Mouse (Mus musculus) naive thymus-derived CD4-positive, alpha-beta T cell, adult 2 months (primary cell): ENCODE results near the gene Ddx5.
"Not testable (repeated sequence)": the region's sequence is repeated elsewhere in the genome, so short reads cannot be mapped to it uniquely, and the experiment has no call there.

ENCODE experiments used
- DNase-seq: peaks from one replicate; pipeline ENCODE4 v3.0.0-alpha.2; 2011; ENCODE audit warnings: low read depth

The Ddx5 gene

DNA sequence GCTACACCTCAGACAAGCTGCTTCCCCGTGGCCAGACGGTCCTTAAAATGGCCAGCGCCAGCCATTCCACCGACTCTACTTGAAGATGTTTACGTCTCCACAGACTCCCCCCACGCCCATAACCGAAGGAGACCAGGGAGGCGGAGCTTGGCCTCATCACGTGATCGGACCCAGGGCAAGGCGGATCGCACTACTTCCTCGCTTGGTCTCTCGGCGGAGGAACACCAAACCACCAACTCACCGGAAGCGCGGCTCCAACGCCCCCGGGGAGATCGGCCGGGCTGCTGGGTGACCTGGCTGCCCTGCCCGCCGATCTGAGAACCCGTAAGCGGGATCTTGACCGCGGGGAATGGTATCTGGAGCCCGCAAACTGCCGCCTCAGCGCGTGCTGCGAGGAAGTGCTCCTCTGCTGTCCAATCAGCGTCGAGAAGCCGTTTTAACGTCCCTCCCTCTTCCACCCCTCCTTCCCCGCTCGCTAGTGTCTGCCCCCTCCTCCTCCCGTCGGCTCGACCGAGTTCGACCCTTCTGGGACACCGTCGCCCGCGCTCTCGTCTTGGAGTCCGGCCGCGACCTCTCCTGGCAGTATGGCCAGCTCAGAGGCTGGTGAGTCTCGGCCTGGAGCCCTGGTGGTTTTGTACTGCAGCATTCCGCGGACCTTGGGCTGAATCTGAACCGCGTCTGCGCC lies at the start of gene Ddx5, which contains the start of gene Cep95:
Gene Ddx5, minus strand, starts transcription at position 411 of the 685 bp plus-strand sequence.
Gene Cep95, plus strand, starts transcription at position 478 of the 685 bp plus-strand sequence.
- DNase-seq, result peak; percentile 100

DNA sequence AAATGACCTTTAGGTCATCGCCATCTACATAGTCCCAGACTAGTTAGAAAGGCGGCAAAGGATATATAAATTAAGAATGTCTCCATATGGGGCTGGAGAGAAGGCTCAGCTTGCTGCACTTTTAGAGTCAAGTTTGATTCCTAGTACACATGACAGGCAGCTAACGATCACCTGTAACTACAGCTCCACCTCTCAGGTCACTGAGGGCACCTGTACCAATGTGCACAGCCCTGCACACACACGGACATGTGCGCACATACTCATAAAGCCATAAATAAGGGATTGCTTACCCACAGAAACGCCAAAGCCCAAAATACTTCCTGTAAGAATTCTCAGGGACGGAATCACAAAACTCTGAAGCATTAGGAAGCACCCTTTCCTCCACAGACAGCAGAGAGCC lies 39.1 kb upstream of the Ddx5 start:
- DNase-seq, result no peak

DNA sequence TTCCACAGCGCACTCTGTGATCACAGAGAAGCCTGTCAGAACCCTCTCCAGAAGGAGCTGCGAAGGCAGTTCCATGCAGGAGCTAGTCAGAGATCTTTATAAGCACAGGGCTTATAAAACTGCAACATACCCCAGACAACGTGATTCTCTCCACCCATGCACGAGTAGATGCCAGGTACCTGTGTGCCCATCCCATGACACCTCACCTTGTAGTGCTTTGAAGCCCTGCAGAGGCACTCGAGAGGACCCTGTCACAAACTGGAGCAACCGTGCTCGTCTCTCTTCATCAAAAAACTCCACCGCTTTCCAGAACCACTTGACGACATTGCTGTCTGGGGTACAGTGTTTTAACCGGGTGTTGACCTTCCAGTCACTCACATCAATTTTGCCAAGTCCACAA lies 35.4 kb upstream of the Ddx5 start:
- DNase-seq, result no peak

DNA sequence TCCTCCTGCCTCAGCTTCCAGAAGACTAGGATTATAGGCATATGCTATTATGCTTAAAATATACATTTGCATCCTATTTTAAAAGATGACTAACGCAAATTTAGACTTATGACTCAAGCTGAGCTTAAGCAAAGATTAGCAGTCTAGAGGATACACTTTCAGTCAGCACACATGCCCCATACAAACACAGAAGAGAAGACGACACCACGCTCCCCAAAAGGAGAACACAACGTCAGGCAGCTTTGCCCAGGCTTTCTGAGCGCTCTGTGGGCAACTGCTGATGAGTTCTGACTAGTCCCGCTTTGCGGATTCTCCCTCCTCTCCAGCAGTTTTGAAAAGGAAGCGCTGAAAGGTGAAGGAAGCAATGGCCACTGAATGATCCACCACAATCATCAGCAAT lies 34.8 kb upstream of the Ddx5 start:
- no peak for DNase-seq

DNA sequence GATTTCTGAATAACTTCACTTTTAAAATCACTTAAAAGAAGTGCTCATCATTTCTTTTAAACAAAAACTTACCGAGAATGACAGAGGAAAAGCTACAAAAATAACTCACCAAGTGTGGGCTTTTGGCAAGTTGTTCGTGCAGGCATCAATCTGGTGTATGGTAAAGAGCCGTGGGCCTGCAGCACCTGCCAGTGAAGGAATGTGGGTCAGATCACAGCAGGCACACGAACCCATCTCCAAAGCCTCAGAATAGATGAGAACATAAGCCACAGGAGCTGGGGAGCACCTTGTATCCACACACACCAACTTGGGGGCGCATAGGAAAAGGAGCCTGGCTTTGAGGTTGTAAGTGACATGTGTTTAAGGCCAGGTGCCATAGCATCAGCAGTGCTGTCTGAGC lies 33.9 kb upstream of the Ddx5 start:
- no peak for DNase-seq

DNA sequence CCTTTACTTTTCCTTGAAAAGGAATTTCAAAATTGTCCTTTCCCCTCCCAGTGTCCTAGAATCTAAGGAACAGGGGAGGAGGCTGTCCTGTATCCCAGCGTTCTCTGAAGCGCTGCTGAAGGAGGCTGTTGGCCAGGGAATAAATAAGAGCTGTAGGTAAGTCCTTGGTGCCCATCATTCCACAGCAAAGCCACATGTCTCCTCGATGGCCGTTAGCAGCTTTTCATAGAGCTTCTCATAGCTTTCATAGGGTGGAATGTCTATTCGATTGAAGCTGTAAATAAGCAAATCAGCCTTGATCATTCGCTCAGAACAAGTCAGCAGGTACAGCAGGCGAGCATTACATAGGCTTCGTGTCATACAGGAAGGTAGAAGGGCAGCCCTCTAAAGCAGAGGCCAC lies 33.5 kb upstream of the Ddx5 start:
- DNase-seq, result no peak

DNA sequence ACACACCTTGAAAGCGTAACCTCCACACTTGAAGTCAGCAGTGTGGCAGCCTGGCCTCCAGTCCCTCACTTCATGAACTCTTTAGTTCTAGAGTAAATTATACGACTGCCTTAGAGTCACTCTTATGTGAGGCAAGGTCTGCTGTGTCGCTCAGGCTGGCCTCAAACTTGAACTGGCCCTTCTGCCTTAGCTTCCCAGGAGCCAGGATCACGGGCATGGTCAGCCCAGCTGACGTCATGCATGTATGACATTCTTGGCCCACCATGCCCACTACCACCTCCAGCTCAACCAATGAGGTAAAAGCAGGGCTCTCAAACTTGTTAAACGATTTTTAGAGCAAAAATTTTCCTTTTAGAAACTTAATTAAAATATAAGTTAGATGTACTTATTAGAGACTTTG lies 32.4 kb upstream of the Ddx5 start:
- DNase-seq, result no peak

DNA sequence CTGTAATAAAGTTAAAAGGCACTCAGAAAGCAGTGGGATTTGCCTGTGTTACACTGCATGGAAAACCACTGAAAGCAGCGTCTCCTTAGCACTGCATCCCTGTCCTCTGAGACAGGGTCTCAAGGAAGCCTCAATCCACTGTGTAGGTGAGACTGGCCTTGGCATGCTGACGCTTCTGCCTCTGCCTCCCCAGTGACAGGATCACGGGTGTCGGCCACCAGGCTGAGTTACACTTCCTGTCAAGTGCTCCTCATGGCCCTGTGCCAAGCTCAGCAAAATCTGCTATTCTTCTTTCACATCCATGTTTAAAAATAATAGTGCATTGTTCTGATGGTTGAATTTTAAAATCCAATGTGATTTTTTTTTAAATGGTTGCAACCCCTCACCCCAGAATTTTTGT lies 32.0 kb upstream of the Ddx5 start:
- peak; percentile 58 for DNase-seq

DNA sequence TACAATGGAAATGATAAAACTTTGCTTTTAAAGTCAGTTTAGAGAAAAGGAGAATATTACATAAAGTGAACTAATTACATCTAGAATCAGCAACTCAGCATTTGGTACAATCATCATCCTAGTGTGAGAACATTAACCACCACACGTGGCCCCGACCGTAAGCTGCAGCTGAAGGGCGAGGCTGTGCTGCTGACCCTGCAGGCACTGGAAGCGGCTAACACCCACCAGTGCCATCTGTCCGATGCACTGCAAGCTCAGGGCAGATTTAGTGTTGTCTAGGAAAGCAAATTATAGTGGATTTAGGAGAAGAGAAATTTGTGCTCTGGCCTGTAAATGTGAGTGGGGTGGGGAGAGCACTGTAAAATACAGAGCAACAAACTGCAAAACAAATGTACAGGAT lies 31.3 kb upstream of the Ddx5 start:
- DNase-seq, result no peak

DNA sequence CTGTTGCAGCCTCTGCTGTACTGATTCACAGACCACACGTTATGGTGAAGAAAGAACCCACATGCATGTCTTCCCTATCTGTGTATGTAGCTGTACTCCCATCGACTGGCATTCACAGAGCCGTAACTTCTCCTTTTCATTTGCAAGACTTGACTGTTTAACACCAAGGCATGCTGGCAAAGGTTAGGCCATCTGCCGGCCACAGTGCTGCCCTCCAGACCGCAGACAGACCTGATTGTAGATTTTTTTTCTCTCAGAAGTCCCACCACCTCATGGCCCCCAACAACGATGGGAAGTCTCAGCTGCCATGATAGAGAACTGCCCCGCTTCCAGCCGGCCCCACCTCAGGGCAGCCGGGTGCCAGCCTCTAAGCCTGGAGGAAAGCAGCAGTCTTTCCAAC lies 30.6 kb upstream of the Ddx5 start:
- no peak for DNase-seq

DNA sequence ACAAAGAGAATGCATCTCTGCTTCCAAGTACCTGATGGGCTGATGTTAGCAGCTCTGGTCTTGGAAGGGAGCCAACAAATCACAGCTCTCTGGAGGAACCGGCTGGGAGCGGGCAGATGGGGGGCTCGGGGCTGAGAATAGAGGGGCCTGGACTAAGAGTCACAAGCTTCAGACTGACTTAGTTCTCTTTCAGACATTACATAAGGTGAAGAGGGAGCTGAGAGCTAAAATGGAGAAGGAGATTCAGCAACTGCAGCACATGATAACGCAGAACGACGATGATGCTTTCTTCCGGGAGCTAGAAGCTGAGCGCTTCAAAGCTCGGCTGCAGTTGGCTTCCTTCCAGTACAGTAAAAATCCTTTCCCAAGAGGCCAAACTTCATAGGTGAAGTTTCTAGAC lies 29.4 kb upstream of the Ddx5 start:
- DNase-seq, result no peak

DNA sequence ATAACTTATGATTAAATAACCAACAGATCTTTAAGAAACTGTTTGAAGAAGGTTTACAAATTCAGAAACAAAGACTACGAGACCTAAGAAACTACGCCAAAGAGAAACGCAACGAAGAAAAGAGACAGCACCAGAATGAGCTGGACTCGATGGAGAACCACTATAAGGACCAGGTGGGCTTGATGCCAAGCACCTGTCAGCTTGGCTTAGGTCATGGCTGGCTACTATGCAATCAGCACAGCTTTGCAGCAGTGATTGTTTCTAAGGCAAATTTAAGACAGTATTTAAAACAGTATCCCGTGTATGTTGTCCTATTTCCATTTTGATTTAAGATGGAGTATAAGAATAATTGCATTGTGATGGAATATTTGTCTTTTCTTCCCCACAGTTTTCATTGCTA lies 28.8 kb upstream of the Ddx5 start:
- no peak for DNase-seq

DNA sequence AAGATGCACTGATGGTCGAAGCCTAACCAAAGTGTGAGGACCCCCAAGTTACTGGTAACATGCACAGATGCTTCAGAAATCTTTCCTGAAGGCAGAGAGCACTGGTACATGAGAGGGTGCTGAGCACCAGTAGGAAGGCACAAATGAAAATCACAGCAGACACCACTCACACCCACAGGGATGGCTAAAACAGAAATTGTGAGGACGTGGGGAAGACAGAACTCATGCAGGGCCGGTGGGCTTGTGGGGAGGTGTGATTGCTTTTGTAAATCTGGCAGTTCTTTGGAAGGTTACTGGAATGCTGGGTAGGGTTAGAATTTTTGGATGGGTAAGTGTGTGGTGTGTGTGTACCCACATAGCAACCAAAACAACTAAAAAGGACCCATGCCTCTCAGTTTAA lies 28.2 kb upstream of the Ddx5 start:
- DNase-seq, result no peak

DNA sequence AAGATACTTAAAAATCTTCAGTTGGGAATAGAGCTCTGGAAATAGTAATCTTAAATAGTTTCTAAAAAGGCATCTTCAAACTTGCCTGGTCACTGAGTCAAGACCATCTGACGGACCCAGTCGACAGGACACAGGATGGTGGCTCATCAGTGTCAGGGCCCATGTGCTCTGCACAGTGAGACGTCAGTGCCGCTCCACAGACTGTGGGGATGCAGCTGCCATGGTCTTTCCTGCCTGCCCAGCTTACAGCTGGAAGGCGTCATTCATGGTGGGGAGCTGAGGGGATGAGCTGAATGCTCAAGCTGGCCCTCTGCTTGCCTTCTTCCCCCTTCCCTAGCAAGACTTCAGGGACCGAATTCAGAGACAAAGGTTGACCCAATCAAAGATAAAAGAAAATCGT lies 27.3 kb upstream of the Ddx5 start:
- no peak for DNase-seq

DNA sequence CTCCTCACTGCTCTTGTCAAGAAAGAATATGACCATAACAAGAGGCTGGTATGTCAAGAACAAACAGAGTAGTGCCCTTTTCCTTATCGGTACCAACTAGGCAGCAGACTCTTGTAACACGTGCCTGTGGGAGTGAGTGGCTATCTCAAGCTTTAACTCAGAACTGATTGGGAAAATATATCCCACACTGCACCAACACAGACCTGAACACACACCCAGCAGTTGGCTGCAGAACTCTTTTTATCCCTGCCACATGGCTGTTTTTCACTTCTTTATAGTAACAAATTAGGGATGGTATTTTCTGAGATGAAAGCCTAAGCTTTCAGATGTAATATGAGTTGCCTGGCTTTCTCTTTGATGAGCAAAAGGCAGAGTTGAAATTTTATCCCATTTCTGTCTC lies 26.8 kb upstream of the Ddx5 start:
- DNase-seq, result no peak

DNA sequence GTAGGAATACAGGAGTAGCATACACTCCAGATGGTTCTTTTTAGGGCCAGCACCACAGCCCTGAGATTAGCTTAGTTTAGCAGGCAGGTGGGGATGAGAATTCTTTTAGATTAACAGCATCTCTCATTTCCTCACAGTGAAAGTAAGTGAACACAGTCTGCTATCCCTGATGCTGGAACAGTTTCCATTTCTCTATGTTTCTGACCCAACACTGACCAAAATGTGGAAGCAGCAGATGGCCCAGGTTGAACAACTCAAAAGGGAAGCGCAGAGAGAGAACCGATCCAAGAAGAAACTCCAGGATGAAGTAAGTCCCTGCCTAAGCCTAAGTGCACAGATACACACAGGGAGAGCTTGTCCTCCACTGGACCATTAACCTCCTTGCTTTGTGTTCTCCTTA lies 26.3 kb upstream of the Ddx5 start:
- DNase-seq, result no peak

DNA sequence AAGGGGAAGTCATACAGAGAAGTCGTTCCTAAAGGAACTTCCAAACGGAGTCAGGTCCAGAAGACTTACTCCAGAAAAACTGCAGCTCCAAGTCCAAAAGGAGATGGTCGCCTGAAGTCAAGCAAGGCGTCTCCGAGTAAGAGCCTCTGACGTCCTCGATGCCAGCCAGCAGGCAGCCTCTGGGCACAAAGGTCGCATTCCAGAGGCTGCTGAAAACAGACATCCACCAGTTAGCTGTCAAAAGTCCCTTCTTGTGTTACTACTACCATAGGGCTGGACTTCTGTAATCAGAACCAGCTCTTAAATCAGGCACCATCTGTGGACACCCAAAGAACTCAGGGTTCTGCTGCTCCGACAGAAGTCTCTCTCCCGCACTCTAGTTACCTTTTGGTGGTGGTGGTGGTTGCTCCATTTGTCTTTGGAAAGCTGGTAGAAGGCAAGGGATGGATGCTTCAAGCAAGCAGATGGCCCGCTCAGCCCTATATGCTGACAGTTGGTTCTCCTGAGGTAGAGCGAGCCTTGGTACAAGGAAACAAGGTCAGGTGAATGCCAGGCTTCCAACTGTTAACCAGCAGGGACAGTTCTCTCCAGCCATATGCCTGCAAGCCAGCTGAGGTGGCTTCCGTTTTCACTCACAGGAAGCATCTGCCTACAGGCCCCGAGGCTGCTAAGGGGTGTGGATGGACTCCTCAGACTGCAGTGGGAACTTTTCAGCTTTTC lies 25.8 kb upstream of the Ddx5 start:
- DNase-seq, result no peak

DNA sequence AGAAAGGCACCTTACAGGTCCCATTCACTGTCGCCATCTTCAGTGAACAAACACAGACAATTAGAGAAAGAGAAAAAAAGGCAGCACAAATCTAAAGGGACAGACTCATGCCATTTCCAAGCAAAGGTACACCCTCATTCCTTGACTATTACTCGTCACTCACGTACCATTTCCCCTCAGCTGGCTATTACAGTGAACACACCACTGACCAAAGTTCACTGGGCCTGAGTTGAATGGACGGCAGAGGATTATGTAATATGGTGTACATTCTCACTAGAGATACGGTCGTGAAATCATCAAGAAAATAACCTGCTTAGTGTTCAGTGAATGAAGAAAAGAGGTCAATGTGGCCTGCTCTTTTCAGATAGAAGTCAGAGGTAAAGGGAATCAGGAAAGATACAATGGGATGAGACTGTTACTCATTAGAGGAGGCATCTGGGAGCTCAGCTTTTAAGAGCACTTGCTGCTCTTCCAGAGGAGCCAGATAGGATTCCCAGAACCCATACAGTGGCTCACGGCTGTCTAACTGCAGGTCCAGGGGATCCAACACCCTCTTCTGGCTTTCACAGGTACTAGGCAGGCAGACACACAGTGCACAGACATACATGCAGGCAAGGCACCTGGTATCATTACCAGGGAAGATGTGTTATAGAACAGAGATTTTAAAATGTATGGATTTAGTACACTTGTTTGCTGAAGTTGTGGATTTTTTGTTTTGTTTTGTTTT lies 23.6 kb upstream of the Ddx5 start:
- no peak for DNase-seq

DNA sequence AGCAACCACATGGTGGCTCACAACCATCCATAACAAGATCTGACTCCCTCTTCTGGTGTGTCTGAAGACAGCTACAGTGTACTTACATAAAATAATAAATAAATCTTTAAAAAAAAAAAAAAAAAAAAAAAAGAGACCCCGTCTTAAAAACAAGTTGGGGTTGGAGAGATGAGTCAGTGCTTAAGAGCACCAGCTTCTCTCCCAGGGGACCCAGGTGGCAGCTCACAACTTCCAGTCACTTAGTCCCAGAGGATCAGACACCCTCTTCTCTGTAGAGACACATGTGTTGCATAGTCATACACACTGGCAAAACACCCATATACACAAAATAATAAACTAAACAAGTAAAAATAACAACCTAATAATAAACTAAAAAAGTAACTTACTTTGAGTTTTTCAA lies 18.5 kb upstream of the Ddx5 start:
- not testable (repeated sequence) for DNase-seq

DNA sequence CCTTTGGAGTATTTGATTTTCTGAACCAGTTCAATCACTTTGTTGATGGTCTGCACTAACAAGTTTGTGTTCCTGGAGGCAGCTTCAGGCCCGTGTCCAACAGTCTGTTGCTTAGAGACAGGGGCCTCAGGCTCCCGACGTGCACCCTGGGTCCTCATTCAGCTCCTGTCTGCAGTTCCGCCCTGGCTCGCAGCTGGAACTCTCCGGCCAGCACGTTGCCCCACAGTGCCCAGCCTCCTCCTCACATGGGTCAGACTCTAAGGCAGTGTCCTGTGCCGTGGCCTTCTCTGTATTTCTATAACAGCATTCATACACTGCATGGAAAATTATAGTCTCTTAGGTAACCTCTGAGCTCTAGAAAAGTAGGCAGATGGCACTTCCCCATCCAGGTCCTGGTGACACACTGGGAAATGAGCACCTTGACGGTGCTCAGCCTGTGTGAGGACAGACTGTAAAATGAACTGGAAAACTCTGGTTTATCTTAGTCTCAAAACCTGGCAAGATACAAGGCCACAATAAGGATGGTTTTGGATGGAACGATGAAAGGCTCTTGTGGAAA lies 13.2 kb upstream of the Ddx5 start:
- no peak for DNase-seq

DNA sequence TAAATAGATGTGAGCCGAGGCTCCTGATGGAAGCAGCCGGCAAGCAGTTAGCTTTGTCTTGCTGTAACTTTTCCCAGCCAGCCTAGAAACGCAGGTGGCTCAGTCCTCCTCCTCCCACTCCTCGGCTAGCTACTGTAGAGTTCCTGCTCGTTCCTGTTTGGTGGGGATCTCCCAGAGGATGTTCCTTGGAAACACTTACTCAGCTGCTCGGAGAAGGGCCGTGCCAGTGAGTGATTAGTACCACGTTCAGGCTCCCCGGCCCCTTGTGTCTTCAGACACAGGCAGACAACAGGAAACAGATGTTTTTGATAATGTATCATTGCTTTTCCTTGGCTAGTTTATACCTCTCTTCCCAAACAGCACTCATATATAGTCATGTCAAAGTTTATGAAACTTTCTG lies 6.7 kb upstream of the Ddx5 start:
- DNase-seq, result no peak

DNA sequence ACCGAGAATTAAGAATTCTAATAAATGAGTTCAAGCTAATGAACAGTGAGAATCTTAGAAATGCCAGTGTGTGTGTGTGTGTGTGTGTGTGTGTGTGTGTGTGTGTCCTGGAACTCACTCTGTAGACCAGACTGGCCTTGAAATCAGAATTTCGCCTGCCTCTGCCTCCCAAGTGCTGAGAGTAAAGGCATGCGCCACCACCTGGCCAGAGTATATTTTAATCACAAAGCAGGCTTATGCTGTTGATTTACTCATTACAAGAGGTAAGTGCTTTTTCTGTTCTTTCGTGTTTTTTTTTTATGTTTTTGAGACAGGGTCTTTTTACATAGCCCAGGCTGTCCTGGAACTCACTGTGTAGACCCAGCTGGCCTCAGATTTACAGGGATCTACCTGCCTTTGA lies 4.9 kb upstream of the Ddx5 start:
- no peak for DNase-seq

DNA sequence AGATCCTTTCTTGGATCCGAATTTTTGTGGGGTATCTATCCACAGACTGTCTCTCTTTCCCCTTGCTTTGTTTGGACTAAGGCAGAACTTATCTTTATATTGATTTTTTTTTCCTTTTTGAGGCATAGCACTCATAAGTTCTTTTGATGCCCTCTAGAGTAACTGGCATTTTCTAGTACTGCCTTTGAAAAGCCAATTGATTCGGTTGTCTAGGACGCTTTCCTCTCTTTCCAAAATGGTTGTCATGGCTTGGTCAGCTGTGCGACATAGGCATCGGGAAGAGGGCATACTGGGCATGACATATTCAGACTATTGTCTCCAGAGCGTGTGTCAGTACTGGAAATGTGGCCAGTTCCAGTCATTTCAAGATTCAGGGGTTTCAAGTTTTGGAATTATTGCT lies 664 bp upstream of the Ddx5 start:
- peak; percentile 33 for DNase-seq
